ENCODE assay signal across 10 mouse cellular contexts in genomic region chr6:86052032-86052459, GRCm38 (mm10). TPM values are rescaled to one million over a fixed set of nuclear protein-coding genes. Genes with fewer than 3 reads are reported as not detected.
DNase-seq lines count a peak whose midpoint lies in the region; ATAC-seq and TF ChIP-seq lines count a peak whose summit lies in the region.
"Had no signal": no experiment of that assay in that cellular context is flagged by ENCODE, and none has a peak within 500 bp of the region (broad histone marks: within the 10 kb centered on the region; RNA-seq: fewer than 3 reads in every experiment).

No protein-coding gene starts in this region.

- H3K4me1 ChIP-seq in kidney, embryonic 16.5 days (ENCODE audit: insufficient read depth, low read length): peaks cover 18% of the 10 kb centered on the region; the same call in 1 of the 2 replicates
- H3K4me1 ChIP-seq in kidney, adult 2 months (ENCODE audit: control insufficient read depth, insufficient read depth, low read length): no peaks in the 10 kb centered on the region
- peaks cover 13% of the 10 kb centered on the region for H3K4me1 ChIP-seq in embryonic facial prominence, embryonic 12.5 days
- peaks cover 77% of the 10 kb centered on the region for H3K4me1 ChIP-seq in neural tube, embryonic 13.5 days (replicated peaks)
- H3K4me1 ChIP-seq: embryonic facial prominence, embryonic 15.5 days; limb, embryonic 15.5 days had no signal

- H3K4me3 ChIP-seq in kidney, embryonic 16.5 days (ENCODE audit: low read length): no peak overlapping the region
- no peak overlapping the region for H3K4me3 ChIP-seq in kidney, adult 2 months (ENCODE audit: insufficient read depth, low read depth, low read length)
- H3K4me3 ChIP-seq in embryonic facial prominence, embryonic 12.5 days: no peak overlapping the region
- H3K4me3 ChIP-seq in neural tube, embryonic 13.5 days: no peak overlapping the region
- H3K4me3 ChIP-seq: embryonic facial prominence, embryonic 15.5 days; limb, embryonic 15.5 days had no signal

- TF ChIP-seq POLR2A in kidney, adult 2 months (IDR thresholded peaks at IDR 0.05; ENCODE audit: low read depth, low read length): no peak

- no peak overlapping the region for H3K27ac ChIP-seq in kidney, embryonic 16.5 days (ENCODE audit: low read length)
- H3K27ac ChIP-seq in kidney, adult 2 months (ENCODE audit: insufficient read depth, low read depth, low read length): no peak overlapping the region
- peak overlapping the region; percentile 4; the same call in 1 of the 2 replicates for H3K27ac ChIP-seq in embryonic facial prominence, embryonic 12.5 days
- H3K27ac ChIP-seq in neural tube, embryonic 13.5 days (replicated peaks): peak overlapping the region; percentile 98
- H3K27ac ChIP-seq: embryonic facial prominence, embryonic 15.5 days; limb, embryonic 15.5 days had no signal

- no peak for DNase-seq in kidney, adult 2 months
- peak; percentile 37 for DNase-seq in kidney, postnatal 10 days
- DNase-seq in frontal cortex, postnatal 14 days (ENCODE audit: low spot score in 2 of 2): no peak
- DNase-seq in spleen, postnatal 10 days (ENCODE audit: low spot score in 2 of 2): no peak
- no peak for DNase-seq in ovary, postnatal 36 days (ENCODE audit: low spot score)

- H3K9me3 ChIP-seq in kidney, embryonic 16.5 days (ENCODE audit: low read length): no peaks in the 10 kb centered on the region
- H3K9me3 ChIP-seq in embryonic facial prominence, embryonic 12.5 days: no peaks in the 10 kb centered on the region
- no peaks in the 10 kb centered on the region for H3K9me3 ChIP-seq in neural tube, embryonic 13.5 days
- H3K9me3 ChIP-seq: embryonic facial prominence, embryonic 15.5 days; limb, embryonic 15.5 days had no signal

- no peaks in the 10 kb centered on the region for H3K27me3 ChIP-seq in kidney, embryonic 16.5 days (ENCODE audit: insufficient read depth, low read length)
- no peaks in the 10 kb centered on the region for H3K27me3 ChIP-seq in kidney, adult 2 months (replicated peaks; ENCODE audit: control insufficient read depth, insufficient read depth, low read length)
- 0 out of 2 replicates have a peak, but pooled peaks cover 3% of the 10 kb centered on the region for H3K27me3 ChIP-seq in embryonic facial prominence, embryonic 12.5 days
- no peaks in the 10 kb centered on the region for H3K27me3 ChIP-seq in neural tube, embryonic 13.5 days
- H3K27me3 ChIP-seq: embryonic facial prominence, embryonic 15.5 days; limb, embryonic 15.5 days had no signal

- H3K36me3 ChIP-seq in kidney, embryonic 16.5 days (ENCODE audit: insufficient read depth, low read length): no peaks in the 10 kb centered on the region
- no peaks in the 10 kb centered on the region for H3K36me3 ChIP-seq in kidney, adult 2 months (ENCODE audit: control insufficient read depth, insufficient read depth, low read length)
- H3K36me3 ChIP-seq in embryonic facial prominence, embryonic 12.5 days: no peaks in the 10 kb centered on the region
- no peaks in the 10 kb centered on the region for H3K36me3 ChIP-seq in neural tube, embryonic 13.5 days
- H3K36me3 ChIP-seq: embryonic facial prominence, embryonic 15.5 days; limb, embryonic 15.5 days had no signal

- WGBS in kidney, embryonic 16.5 days: 36% methylated on average over 7 of the region's 7 CpGs
- 49% methylated on average over 7 of the region's 7 CpGs for WGBS in kidney, adult 2 months
- WGBS in embryonic facial prominence, embryonic 12.5 days: 30% methylated on average over 7 of the region's 7 CpGs
- 12% methylated on average over 7 of the region's 7 CpGs for WGBS in neural tube, embryonic 13.5 days

- no peak overlapping the region for H3K9ac ChIP-seq in kidney, embryonic 16.5 days (replicated peaks; ENCODE audit: low read length)
- no peak overlapping the region for H3K9ac ChIP-seq in embryonic facial prominence, embryonic 12.5 days
- peak overlapping the region; percentile 23 for H3K9ac ChIP-seq in neural tube, embryonic 13.5 days
- H3K9ac ChIP-seq: embryonic facial prominence, embryonic 15.5 days; limb, embryonic 15.5 days had no signal

- no peak for TF ChIP-seq CTCF in kidney, adult 2 months (conservative IDR thresholded peaks at IDR 0.05; ENCODE audit: insufficient read depth, insufficient read length, low read depth, low read length)

- no peak overlapping the region for H3K4me2 ChIP-seq in kidney, embryonic 16.5 days (replicated peaks; ENCODE audit: low read depth, low read length)
- no peak overlapping the region for H3K4me2 ChIP-seq in embryonic facial prominence, embryonic 12.5 days (replicated peaks)
- H3K4me2 ChIP-seq in neural tube, embryonic 13.5 days: peak overlapping the region; percentile 37
- H3K4me2 ChIP-seq: embryonic facial prominence, embryonic 15.5 days; limb, embryonic 15.5 days had no signal

- peak; percentile 59; the same call in 1 of the 2 replicates for ATAC-seq in kidney, embryonic 16.5 days (ENCODE audit: low FRiP score, low TSS enrichment)
- no peak for ATAC-seq in embryonic facial prominence, embryonic 12.5 days (ENCODE audit: insufficient number of reproducible peaks, insufficient read depth, low FRiP score, low TSS enrichment)
- peak; percentile 87 for ATAC-seq in neural tube, embryonic 13.5 days (ENCODE audit: low read depth)

RNA-seq across cellular contexts. Expression of gene Add2, which starts 23.6 kb away (rescaled TPM):
- 5.0 and 6.0 TPM in 2 replicates for polyA plus RNA-seq in kidney, embryonic 16.5 days (2015; fragmentation: Nextera tagmentation; extraction: Ambion mirVana)
- polyA plus RNA-seq in kidney, adult 2 months (2012; rRNA removed): 1.1 and 1.5 TPM in 2 replicates
- 20.0 and 22.2 TPM in 2 replicates for polyA plus RNA-seq in embryonic facial prominence, embryonic 12.5 days (2016; fragmentation: Nextera tagmentation; extraction: Ambion mirVana)
- 137 and 148 TPM in 2 replicates for polyA plus RNA-seq in neural tube, embryonic 13.5 days (2015; fragmentation: Nextera tagmentation; extraction: Ambion mirVana)

RNA-seq across cellular contexts. Expression of gene Figla, which starts 36.1 kb away (rescaled TPM):
- polyA plus RNA-seq in kidney, embryonic 16.5 days (2015; fragmentation: Nextera tagmentation; extraction: Ambion mirVana): not detected in 2 replicates
- not detected in 2 replicates for polyA plus RNA-seq in kidney, adult 2 months (2012; rRNA removed)
- polyA plus RNA-seq in embryonic facial prominence, embryonic 12.5 days (2016; fragmentation: Nextera tagmentation; extraction: Ambion mirVana): not detected in 2 replicates
- polyA plus RNA-seq in neural tube, embryonic 13.5 days (2015; fragmentation: Nextera tagmentation; extraction: Ambion mirVana): not detected in 2 replicates
- polyA plus RNA-seq: embryonic facial prominence, embryonic 15.5 days; limb, embryonic 15.5 days had no signal

Comparison
In these comparisons a context has a peak if more than half of its experiments do, and no peak if none do; other contexts are left out.
1. H3K27ac ChIP-seq: peak in embryonic facial prominence, embryonic 12.5 days (single experiment) and neural tube, embryonic 13.5 days (single experiment); none in kidney, embryonic 16.5 days (single experiment) and kidney, adult 2 months (single experiment).